Comparison of ENCODE assay signal across 8 mouse cellular contexts in genomic region chr3:68493170-68493585, GRCm38 (mm10).
DNase-seq lines count a peak whose midpoint lies in the region; ATAC-seq lines count a peak whose summit lies in the region.

No protein-coding gene starts in this region.

- ATAC-seq in hindbrain, embryonic 12.5 days (ENCODE audit: low FRiP score): no peak
- peak; percentile 26 for ATAC-seq in limb, embryonic 15.5 days (ENCODE audit: insufficient number of reproducible peaks, low FRiP score, low TSS enrichment, low read depth)
- 0 out of 2 replicates have a peak, but pooled peaks have one; percentile 4 for ATAC-seq in midbrain, embryonic 15.5 days (replicated peaks)
- no peak for ATAC-seq in megakaryocyte-erythroid progenitor cell, adult 5-6 weeks (replicated peaks; ENCODE audit: low FRiP score, low TSS enrichment, poor library complexity, severe bottlenecking)

- H3K9ac ChIP-seq in hindbrain, embryonic 12.5 days: peak overlapping the region; percentile 78
- peak overlapping the region; percentile 55 for H3K9ac ChIP-seq in limb, embryonic 15.5 days
- H3K9ac ChIP-seq in midbrain, embryonic 15.5 days: peak overlapping the region; percentile 61

- H3K27ac ChIP-seq in forebrain, embryonic 10.5 days: peak overlapping the region; percentile 91
- H3K27ac ChIP-seq in hindbrain, embryonic 12.5 days: peak overlapping the region; percentile 86
- peak overlapping the region; percentile 89 for H3K27ac ChIP-seq in limb, embryonic 15.5 days
- H3K27ac ChIP-seq in midbrain, embryonic 15.5 days: peak overlapping the region; percentile 69

- peak overlapping the region; percentile 98 for H3K4me2 ChIP-seq in hindbrain, embryonic 12.5 days (replicated peaks)
- peak overlapping the region; percentile 99 for H3K4me2 ChIP-seq in limb, embryonic 15.5 days
- peak overlapping the region; percentile 99 for H3K4me2 ChIP-seq in midbrain, embryonic 15.5 days

- peak overlapping the region; percentile 80 for H3K4me3 ChIP-seq in forebrain, embryonic 10.5 days
- H3K4me3 ChIP-seq in hindbrain, embryonic 12.5 days: peak overlapping the region; percentile 66
- peak overlapping the region; percentile 75 for H3K4me3 ChIP-seq in limb, embryonic 15.5 days
- peak overlapping the region; percentile 55 for H3K4me3 ChIP-seq in midbrain, embryonic 15.5 days

- WGBS in forebrain, embryonic 10.5 days: under 1% methylated on average over 12 of the region's 12 CpGs
- WGBS in hindbrain, embryonic 12.5 days: under 1% methylated on average over 12 of the region's 12 CpGs
- WGBS in limb, embryonic 15.5 days: under 1% methylated on average over 12 of the region's 12 CpGs
- WGBS in midbrain, embryonic 15.5 days: under 1% methylated on average over 12 of the region's 12 CpGs

- H3K27me3 ChIP-seq in forebrain, embryonic 10.5 days (ENCODE audit: poor library complexity, severe bottlenecking): peaks cover 24% of the 10 kb centered on the region
- H3K27me3 ChIP-seq in hindbrain, embryonic 12.5 days: peaks cover 10% of the 10 kb centered on the region
- H3K27me3 ChIP-seq in limb, embryonic 15.5 days: peaks cover 12% of the 10 kb centered on the region; the same call in 1 of the 2 replicates
- H3K27me3 ChIP-seq in midbrain, embryonic 15.5 days (replicated peaks): no peaks in the 10 kb centered on the region

- peaks cover 1% of the 10 kb centered on the region; the same call in 1 of the 2 replicates for H3K36me3 ChIP-seq in forebrain, embryonic 10.5 days (replicated peaks)
- H3K36me3 ChIP-seq in hindbrain, embryonic 12.5 days: no peaks in the 10 kb centered on the region
- no peaks in the 10 kb centered on the region for H3K36me3 ChIP-seq in limb, embryonic 15.5 days
- H3K36me3 ChIP-seq in midbrain, embryonic 15.5 days (replicated peaks): no peaks in the 10 kb centered on the region

- H3K4me1 ChIP-seq in forebrain, embryonic 10.5 days: peaks cover 60% of the 10 kb centered on the region
- peaks cover 18% of the 10 kb centered on the region for H3K4me1 ChIP-seq in hindbrain, embryonic 12.5 days
- H3K4me1 ChIP-seq in limb, embryonic 15.5 days: peaks cover 39% of the 10 kb centered on the region
- peaks cover 22% of the 10 kb centered on the region for H3K4me1 ChIP-seq in midbrain, embryonic 15.5 days

- DNase-seq in 3T3-L1 (ENCODE audit: low read depth, low spot score) (peak; percentile 92), R1 (ENCODE audit: low read depth, low spot score) (peak; percentile 98)
- DNase-seq in forebrain, embryonic 10.5 days (ENCODE audit: extremely low spot score, low spot score): peak; percentile 61
- DNase-seq in T-cell, adult 2 months (ENCODE audit: low spot score): no peak

- no peaks in the 10 kb centered on the region for H3K9me3 ChIP-seq in forebrain, embryonic 10.5 days
- H3K9me3 ChIP-seq in hindbrain, embryonic 12.5 days (replicated peaks): no peaks in the 10 kb centered on the region
- no peaks in the 10 kb centered on the region for H3K9me3 ChIP-seq in limb, embryonic 15.5 days
- no peaks in the 10 kb centered on the region for H3K9me3 ChIP-seq in midbrain, embryonic 15.5 days

Comparison
In these comparisons a context has a peak if more than half of its experiments do, and no peak if none do; other contexts are left out.
1. ATAC-seq: peak in limb, embryonic 15.5 days (single experiment) and midbrain, embryonic 15.5 days (single experiment); none in hindbrain, embryonic 12.5 days (single experiment) and megakaryocyte-erythroid progenitor cell, adult 5-6 weeks (single experiment).
2. Peak in every context shown above with its lines, with median percentiles within 50 percentile points of each other: H3K27ac ChIP-seq, H3K4me3 ChIP-seq, H3K4me2 ChIP-seq and H3K9ac ChIP-seq.